Mouse (Mus musculus) embryo, embryonic 9.5 days (tissue): ENCODE measurements around the gene Slc22a8.

Experiments used
- DNase-seq: peaks from one replicate; pipeline ENCODE4 v3.0.0-alpha.2; 2017; ENCODE audit errors: extremely low spot score

Gene Slc22a8

DNA sequence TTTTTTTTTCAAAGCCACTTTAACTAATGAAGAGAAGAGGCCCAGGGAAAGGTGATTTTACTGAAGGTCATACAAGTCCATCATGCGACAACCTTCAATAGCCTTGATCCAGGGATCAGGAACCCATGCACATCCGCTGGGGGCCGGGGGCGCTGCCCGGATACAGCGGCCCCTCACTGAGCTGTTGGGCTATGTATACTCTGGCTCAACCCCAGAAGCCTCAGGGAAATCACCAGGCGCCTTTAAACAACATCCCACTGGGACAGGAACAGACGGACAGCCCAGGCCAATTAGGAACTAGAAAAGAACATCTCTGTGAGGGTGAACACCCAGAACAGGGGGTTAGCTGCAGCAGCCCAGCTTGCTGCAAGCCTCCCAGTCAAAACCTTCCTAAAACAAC lies at the start of gene Slc22a8:
Gene Slc22a8, plus strand, starts transcription at position 301 of the 400 bp plus-strand sequence.
- no peak for DNase-seq

DNA sequence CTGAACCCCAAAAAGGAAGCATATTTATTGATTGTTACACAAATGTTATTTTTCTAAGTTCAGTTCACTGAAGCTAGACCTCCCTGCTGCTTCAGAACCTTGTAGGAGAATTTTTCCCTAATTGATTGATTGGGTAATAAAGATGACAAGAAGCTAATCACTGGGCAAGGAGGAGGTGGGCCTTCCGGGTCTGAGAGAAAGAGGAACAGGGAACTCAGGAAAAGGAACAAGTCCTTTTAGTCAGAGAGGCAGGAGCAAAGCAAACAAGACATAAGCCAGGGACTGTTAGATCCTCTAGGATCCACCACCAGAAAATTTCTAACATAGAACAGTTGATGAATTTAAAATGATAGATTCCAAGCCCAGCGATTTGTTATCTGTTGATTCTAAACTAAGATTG lies 32.2 kb upstream of the Slc22a8 start:
- no peak for DNase-seq

DNA sequence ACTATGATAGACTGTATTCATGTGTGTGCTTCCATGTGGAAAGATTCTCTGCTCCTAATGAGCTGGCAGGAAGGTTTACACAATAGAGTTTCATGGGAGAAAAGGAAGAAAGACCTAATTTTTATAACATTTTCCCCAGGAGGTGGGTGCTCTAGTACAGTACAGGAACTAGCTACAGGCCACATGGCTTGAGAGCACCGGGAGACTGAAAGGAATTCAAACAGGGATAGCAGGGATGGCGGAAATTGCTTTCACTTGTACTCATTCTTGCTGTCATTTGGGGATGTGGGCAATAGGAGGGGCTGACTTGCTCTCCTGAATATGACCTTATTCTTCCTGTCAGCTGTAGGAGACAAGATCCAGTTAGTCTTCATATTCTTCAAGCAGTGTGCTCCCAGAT lies 27.0 kb upstream of the Slc22a8 start:
- DNase-seq, result no peak

DNA sequence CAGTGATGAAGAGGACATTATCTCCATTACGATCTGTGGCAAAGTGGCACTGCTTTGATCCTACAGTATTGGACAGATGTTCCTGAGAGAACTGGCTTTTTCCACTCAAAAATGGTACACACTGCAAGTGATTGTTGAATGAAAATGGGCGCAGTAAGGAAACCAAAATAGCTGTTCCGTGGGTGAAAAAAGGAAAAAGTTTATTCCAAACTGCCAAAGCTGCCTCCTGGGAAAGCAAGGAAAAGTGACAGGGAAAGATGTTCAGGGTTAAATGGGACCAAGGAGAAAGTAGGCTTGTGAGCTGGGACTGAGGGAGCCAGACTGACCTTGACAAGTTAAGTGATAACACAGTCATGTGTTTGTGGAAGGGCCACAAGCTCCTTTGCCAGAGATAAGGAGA lies 26.6 kb upstream of the Slc22a8 start:
- no peak for DNase-seq

DNA sequence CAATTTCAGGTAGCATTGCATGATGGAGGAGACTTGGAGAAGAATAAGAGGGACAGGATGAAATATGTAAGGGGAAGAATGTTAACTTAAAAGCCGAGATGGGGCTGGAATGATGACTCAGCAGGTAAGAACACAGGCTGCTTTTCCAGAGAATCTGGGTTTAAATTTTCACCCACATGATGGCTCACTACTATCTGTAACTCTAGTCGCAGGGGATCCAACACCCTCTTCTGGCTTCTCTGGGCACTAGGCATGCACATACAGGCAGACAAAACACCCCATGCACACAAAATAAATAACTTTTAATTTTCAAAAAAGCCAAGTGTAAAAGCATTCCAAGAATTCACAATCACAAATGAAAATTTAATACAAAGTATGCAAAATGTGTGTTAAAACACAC lies 25.8 kb upstream of the Slc22a8 start:
- no peak for DNase-seq

DNA sequence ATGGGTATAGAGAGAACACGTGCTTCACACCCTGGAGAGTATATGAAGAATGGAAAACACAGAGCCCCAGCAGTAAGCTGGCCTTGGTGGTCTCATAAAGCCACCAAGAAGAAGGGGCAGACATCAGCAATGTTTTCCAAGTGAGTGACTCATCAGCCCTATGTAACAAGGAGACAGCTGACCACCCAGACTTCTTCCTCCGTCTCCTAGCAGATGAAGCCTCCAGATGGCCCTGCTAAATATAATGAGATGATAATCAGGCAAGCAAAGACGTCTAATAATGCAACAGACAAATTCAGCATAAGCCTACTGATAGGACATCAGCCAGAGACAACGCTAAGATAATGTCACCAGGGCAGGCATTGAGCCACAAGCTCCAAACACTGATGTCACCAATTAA lies 25.1 kb upstream of the Slc22a8 start:
- no peak for DNase-seq

DNA sequence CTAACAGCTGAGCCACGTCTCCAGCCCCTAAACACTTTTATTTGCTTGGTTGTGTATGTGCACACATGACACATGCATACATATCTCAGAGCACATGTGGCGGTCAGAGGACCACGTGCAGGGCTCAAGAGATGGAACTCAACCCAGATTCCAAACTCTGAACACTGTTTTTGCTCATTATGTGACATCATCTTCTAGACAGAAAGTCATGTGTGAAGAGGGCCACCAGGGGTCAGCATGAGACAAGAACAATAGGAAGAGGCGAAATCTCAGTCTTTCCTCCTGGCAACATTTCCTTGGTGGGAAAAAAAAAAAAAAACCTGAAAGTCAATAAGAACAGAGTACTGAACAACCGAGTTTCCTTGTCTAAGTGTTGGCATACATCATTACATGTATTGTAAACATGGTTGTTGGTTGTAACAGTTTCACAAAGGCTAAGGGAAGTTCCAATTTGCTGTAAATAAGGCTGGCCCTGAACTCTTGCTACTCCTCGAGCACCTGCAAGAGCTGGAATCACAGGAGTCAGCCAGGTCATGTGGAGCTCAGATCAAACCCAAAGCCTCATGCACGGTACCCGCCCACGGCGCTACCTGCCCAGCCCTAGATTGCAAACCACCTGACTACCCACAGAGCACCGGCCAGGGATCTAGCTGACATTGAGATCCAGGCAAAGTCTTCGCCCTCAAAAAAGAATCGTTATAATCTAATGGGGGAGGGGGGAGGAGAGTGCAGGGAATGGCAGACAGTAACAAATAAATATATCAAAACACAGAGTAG lies 23.8 kb upstream of the Slc22a8 start:
- peak; percentile 44 for DNase-seq

DNA sequence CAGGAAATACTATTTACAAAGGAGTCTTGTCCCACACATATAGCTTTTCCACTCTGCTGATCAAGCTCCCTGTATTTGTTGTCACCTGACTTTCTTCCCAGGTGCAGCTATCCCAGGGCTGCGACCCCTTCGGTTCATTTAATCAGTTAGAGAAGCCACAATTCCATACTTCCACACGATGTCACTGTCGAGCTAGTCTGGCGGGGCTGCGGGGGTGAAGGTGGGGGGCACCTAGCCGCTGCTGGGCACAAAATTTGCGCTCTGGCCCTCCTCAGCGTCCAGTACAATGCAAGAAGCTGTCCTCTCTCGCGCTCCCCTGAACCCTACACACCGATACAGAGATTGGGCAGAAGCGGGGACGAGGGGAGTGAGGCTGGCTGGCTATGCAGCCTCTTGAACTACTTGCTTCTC lies 21.6 kb upstream of the Slc22a8 start:
- peak; percentile 58 for DNase-seq

DNA sequence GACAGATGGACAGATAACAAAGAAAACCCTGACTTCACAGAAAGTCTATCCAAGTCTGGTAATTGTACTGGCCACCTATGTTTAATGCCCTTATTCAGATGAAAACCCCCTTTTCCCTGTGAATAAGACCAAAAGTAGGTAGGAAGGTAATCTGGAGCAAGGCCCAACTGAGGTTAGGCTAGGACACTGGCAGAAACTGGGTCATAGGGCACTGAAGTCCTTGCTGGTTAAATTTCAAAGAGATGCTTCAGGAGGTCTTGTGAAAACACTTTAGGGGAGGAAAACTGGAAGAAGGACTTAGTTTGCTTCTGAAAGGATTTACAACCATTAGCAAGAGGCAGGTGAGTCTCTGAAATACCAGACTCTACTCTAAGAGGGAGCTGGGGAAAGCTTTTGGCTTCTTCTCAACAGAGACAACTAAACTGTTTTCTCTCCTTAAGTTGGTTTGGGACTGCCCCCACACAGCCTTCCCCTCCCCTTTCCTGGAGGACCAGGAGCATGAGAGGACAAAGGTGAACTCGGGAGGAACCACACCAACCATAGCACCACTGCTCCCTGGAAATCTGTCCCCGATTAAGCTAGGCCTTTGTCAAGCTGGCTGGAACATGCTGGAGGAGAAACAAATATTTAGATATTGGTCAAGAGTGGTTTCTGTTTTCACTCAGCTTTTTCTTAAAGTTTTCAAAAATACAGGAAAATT lies 20.6 kb upstream of the Slc22a8 start:
- DNase-seq, result no peak

DNA sequence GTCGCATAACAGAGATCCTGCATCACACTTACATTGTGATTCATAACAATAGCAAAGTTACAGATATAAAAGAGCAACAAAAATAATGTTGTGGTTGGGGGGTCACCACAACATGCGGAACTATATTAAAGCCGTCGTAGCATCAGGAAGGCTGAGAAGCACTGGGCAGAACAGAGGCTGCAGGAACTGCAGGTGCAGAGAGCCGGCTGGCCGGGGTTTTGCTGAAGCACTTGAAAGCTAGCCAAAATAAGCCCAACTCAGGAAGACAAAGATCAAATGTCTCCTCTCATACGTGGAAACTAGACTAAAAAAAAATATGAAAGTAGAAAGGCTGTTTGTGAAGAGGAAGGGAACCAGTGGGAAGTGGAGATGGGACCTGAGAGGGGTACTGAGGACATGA lies 19.3 kb upstream of the Slc22a8 start:
- DNase-seq, result no peak

DNA sequence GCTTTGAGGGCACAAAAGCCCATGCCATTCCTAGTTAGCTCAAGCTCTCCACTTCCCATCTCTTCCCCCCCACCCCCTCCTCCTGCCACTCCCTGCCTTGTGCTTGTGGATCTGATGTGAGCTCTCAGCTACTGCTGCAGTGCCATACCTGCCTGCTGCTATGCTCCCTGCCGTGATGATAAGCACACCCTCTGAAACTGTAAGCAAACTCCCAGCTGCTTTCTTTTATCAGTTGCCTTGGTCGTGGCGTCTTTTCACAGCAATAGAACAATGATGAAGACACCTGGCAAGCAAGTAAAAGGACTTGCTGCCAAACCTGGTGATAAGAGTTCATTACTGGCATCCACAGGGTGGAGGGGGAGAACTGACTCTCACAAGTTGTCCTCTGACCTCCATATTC lies 18.6 kb upstream of the Slc22a8 start:
- no peak for DNase-seq

DNA sequence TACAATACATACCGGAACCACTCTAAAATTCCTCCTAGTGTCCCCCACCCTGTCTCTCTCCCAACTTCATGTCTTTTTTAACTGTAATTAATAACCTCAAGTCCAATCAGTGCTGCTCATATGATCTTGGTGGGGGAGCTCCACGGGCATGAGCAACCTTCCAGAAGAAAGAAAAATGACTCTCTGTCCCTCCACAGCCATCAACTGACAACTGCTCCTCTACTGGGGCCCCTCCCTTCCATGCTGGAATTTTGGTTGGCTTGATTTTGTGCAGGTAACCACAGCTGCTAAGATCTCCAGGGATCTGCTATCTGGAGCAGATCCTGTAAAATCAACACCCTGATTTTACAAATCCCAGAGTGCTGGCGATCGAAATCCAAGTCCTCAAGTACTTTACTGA lies 13.6 kb upstream of the Slc22a8 start:
- no peak for DNase-seq

DNA sequence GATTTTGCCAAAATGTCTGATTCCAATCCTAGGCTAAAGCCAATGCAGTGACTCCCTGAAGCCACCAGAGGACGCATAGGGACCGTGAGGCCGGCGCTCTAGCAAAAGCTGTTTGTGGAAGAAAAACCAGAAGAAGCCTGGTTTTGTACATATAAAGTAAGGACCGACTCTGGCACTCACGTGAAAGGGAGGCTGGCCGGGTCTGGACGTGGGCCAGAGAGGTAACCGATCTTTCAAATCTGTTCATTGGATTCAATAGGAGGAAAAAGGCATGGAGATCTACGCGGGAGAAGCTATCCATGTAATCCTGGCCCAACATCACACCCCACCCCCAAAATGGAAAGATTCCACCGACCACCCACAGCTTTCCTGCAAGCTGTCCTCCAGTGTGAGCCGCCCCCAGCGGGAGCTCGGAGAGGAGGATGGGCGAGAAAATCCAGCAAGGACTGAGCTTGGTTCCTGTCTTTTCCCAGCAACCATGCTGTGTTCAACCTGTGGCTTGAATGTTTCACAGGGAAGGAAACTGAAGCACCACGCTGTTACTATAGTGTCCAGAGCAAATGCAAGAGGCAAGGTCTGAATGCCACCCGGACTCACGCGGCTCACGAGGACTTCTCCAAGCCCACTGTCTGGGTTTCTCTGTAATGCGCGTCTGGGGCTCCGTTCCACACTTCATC lies 12.6 kb upstream of the Slc22a8 start:
- DNase-seq, result peak; percentile 63

DNA sequence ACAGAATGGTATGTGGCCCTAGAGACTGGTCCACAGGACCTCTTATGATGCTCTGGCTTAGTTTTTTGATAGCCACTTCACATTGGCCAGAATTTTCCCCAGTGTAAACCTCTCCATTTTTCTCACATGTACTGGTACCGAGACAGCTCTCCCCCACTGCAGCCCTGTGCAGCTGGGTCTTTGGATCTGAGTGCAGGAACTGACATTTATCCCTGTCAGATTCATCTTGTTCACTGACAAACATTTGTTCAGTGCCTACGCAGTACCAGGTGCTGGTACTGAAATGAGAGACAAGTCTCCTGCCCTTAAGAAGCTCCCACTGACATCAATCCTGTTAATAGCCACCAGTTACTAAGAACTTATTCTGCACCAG lies 12.1 kb upstream of the Slc22a8 start:
- no peak for DNase-seq

DNA sequence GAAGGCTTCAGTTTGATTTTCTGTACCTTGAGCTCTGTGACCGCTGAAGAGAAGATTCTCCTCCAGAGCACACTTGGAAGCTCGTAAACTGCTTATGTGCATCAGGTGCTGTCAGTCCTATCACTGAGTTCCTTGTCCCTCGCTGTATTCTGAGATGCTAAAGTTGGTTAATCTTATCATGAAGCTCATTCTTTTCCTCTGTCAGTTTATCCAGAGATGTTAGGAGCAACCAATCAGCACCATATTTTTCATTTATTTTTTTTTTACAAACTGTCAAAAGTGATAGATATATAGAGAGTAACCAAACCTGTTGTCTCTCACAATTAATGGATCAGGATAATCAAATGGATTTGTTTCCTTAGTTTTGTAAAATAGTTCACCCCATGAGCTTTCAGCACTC lies 5.8 kb upstream of the Slc22a8 start:
- no peak for DNase-seq

DNA sequence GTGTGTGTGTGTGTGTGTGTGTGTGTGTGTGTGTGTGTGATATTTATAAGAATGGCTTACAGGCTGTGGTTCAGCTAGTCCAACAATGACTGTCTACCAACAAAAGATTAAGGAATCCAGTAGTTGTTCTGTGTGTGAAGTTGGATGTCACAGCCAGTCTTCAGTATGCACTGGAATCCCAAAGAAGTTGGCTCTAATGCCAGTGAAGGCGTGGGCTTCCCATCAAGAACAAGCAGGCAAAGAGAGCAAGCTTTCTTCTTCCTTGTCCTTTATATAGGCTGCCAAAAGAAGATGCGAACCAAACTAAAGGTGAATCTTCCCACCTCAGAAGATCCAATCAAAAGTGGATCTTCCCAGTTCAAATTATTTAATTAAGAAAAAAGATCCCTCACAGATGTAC lies 5.2 kb upstream of the Slc22a8 start:
- no peak for DNase-seq

DNA sequence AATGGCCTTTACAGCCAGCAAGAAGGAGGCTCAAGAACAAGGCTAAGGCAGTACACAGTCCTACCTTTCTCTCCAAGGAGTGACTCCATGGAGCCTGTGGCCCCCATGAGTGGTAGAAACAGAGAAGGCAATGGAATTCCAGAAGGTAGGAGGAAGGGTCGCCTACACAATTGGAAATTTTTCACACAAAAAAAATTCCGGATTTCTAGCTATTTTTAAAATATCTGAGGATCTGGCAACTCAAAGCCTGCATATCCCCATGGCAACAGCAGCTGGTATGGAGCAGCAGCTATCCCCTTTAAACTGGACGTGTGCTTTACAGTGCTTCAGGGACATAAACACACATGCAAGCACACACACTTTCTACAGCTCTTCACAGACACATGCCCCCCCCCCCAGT lies 4.7 kb upstream of the Slc22a8 start:
- no peak for DNase-seq

DNA sequence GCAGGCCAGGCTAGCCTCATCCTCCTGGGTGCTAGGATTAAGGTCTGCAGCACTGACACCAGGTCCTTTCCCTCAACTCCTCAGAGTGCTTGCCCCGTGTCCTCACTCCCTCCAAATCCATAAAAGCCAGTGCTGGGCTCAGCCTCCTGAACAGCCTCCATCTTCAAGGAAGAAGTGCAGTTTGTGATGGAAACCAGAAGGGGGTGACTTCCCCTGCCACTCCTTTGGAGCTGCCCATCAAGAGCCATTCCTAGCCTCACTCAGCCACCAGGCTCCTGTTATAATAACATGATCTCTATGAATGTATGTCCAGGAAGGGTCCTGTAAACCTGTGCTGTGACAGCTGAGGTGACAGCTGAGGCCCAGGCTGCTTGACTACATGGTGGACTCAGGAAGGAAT lies 3.7 kb upstream of the Slc22a8 start:
- DNase-seq, result no peak

DNA sequence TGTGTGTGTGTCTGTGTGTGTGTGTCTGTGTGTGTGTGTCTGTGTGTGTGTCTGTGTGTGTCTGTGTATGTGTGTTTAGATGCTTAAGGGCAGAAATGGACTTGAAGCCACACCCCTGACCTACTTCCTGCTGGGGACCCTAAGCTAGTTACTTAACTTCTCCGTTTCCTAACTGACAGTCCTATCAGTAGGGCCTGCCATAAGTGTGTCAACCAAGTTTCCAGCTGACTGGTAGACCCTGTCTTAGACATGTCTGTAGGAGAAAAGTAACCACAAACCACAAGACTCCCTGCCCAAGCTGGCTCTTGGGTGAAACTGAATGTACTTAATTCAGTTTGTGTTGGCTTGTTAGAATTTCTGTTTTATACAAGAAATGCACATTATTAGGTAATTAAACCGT lies 1.1 kb downstream of the Slc22a8 start:
- no peak for DNase-seq

DNA sequence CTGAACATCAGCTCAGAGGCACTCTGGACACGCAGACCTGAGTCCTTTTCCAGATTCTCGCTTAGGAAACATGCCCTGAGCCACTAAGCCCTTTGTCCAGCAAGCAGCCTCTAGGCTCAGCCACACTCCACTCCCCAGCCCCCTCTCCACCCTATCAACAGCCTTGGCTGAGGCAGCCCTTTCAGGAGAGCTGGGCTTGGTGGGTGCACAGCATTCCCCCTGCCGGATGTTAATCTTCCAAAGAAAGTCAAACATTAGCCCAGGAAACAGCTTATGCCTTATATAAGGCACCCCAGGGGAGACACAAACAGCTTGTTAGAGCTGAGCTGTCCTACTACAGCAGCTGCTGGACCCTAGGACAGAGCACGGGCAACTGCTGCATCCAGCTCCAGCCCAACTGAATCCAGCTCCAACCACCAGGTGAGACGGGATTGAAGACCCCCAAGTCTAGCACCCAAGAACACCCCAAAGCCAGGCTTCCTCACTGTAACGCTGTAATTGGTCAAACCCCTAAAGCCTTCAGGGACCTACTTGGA lies 1.9 kb downstream of the Slc22a8 start:
- DNase-seq, result no peak

DNA sequence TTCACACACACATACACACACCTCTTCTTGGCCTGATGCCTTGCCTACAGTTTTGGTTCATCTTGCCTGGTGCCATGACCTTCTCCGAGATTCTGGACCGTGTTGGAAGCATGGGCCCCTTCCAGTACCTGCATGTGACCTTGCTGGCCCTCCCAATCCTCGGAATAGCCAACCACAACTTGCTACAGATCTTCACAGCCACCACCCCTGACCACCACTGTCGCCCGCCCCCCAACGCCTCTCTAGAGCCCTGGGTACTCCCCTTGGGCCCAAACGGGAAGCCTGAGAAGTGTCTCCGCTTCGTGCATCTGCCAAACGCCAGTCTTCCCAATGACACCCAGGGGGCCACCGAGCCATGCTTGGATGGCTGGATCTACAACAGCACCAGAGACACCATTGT lies 2.8 kb downstream of the Slc22a8 start:
- no peak for DNase-seq

DNA sequence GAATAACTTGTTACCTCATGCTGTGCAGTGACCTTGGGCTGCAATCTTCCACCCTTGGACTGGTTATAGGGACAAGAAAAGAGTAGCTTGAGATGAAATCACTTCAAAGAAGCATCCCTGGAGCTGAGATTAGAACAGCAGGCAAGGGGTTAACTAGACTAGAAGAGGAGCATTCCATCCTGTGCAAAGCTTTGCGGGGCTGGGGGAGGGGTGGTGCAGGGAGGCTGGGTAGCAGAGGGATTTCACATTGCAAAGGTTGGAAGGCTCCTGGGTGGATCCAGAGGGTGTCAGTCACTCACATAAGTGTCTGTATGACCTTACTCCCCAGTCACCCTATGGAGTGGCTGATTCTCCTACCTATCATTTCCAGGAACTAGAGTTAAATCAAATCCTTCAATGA lies 3.5 kb downstream of the Slc22a8 start:
- peak; percentile 56 for DNase-seq

DNA sequence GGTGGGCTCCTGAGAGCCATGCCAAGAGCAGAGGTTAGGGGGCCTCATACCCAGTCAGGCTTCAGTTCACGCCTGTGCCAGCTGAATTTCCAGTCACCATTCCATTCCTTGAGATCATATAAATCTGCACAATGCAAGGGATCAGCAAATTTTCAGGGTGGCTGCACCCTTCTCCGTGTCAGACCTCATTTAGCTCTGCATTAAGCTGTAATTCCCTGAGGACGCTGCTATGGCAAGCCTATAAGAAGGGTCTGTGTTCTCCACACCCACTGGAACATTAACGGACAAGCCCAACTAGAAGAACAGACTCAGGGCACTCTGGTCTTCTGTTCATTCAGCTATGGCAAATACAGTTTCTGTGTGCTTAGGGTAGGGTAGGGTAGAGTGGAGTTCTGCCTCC lies 6.2 kb downstream of the Slc22a8 start:
- no peak for DNase-seq
